Mouse (Mus musculus) CH12.LX (cell line): ENCODE measurements at regions not wholly inside any gene's neighbourhood (a gene's known extent, or its start where the extent isn't known, plus 50 kb on each side); places are given as distances from the start of the nearest gene placed in this dataset.

ENCODE experiments used
- CHD2 ChIP-seq: IDR thresholded peaks from 2 replicates; pipeline ENCODE4 v1.6.1; 2011; ENCODE audit warnings: low read length, improper control_type of control experiment
- CTCF ChIP-seq, 2 experiments: IDR thresholded peaks in 1 of 2; conservative IDR thresholded peaks in 1 of 2; 2 replicates each; pipeline ENCODE4 v1.5.1; 2011 to 2012; ENCODE audit warnings: low read depth in 2 of 2, low read length in 2 of 2, improper control_type of control experiment in 1 of 2, inconsistent platforms in 1 of 2, mild to moderate bottlenecking in 1 of 2, moderate library complexity in 1 of 2
- E2F4 ChIP-seq: IDR thresholded peaks from 2 replicates; pipeline ENCODE4 v1.6.1; 2011; ENCODE audit warnings: low read depth, low read length, improper control_type of control experiment; ENCODE audit not compliant: insufficient replicate concordance
- EP300 ChIP-seq: IDR thresholded peaks from 2 replicates; pipeline ENCODE4 v1.6.1; 2011; ENCODE audit warnings: low read length, improper control_type of control experiment
- HCFC1 ChIP-seq: IDR thresholded peaks from 2 replicates; pipeline ENCODE4 v1.6.1; 2012; ENCODE audit warnings: low read depth, mild to moderate bottlenecking, inconsistent platforms, low read length, improper control_type of control experiment
- POLR2A ChIP-seq: IDR thresholded peaks from 2 replicates; pipeline ENCODE4 v1.6.1; 2011; ENCODE audit warnings: low read depth, mild to moderate bottlenecking, improper control_type of control experiment, low read length
- SIN3A ChIP-seq: IDR thresholded peaks from 2 replicates; pipeline ENCODE4 v1.6.1; 2012; ENCODE audit warnings: low read length, improper control_type of control experiment, inconsistent platforms
- SMC3 ChIP-seq: IDR thresholded peaks from 2 replicates; pipeline ENCODE4 v1.6.1; 2011; ENCODE audit warnings: low read depth, low read length, improper control_type of control experiment

DNA sequence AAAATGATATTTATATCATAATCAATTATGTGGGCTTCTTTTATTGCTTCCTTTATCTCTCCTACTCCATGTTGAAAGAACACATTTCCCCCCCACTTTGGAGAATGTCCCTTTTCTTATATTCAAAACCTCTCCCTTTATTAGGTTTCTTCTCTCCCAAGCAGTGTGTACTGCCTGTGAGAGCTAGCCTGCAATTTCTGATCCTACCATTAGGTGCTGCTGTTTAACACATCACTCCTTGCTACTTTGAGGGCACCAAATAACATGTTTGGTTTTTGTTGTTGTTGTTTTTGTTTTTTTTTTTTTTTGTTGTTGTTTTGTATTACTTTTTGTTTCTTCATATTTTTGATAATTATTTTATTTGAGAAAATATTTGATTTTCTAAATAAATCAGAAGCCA is 336.9 kb downstream of the Bcl11a start:
- peak; percentile 69 to 76 for TF ChIP-seq CTCF (conservative IDR thresholded peaks at IDR 0.05 in 1 of 2, IDR thresholded peaks at IDR 0.05 in 1 of 2; ENCODE audit: low read depth in 2 of 2, low read length in 2 of 2)
- TF ChIP-seq E2F4: no peak
- no peak for TF ChIP-seq HCFC1
- TF ChIP-seq EP300: no peak
- TF ChIP-seq SIN3A: no peak
- no peak for TF ChIP-seq POLR2A
- peak; percentile 44 for TF ChIP-seq SMC3
- no peak for TF ChIP-seq CHD2
